Mouse (Mus musculus) MEL (cell line): Measurements from ENCODE around the gene Trmt61a. TPM values are rescaled to one million over a fixed set of nuclear protein-coding genes. Genes with fewer than 3 reads are reported as not detected.
A peak's percentile ranks its signal among the peaks of the same experiment; 100 is the strongest.

ENCODE experiments used
- DNase-seq: peaks from one replicate; pipeline ENCODE4 v3.0.0; 2011; ENCODE audit warnings: low read depth, low spot score
- H3K27ac ChIP-seq: 2 replicates; pipeline ENCODE4 v1.5.1; 2012; ENCODE audit warnings: low read depth, mild to moderate bottlenecking, control low read depth, low read length, moderate library complexity; ENCODE audit not compliant: control insufficient read depth
- H3K27me3 ChIP-seq, 2 experiments: fragments of 150-350 bp in 1 of 2; sonication (generic) in 1 of 2; 2 replicates each; pipeline ENCODE4 v1.6.1; 2012; ENCODE audit warnings: low read length in 2 of 2, mild to moderate bottlenecking in 2 of 2, improper control_type of control experiment in 1 of 2, moderate library complexity in 1 of 2; ENCODE audit not compliant: insufficient read depth in 2 of 2, control insufficient read depth in 1 of 2
- H3K36me3 ChIP-seq, 2 experiments: 2 replicates each; pipeline ENCODE4 v1.6.1; 2012 to 2014; ENCODE audit warnings: low read length in 2 of 2, improper control_type of control experiment in 1 of 2, inconsistent platforms in 1 of 2, mild to moderate bottlenecking in 1 of 2; ENCODE audit not compliant: insufficient read depth in 2 of 2, control insufficient read depth in 1 of 2
- H3K4me1 ChIP-seq, 2 experiments: fragments of 150-350 bp in 1 of 2; sonication (generic) in 1 of 2; 2 replicates each; pipeline ENCODE4 v1.6.1; 2012; ENCODE audit warnings: low read length in 2 of 2, improper control_type of control experiment in 1 of 2, mild to moderate bottlenecking in 1 of 2; ENCODE audit not compliant: insufficient read depth in 2 of 2, control insufficient read depth in 1 of 2
- H3K4me3 ChIP-seq, 2 experiments: fragments of 150-350 bp in 1 of 2; sonication (generic) in 1 of 2; 2 replicates each; pipeline ENCODE4 v1.5.1; 2012; ENCODE audit warnings: low read depth in 2 of 2, low read length in 2 of 2, mild to moderate bottlenecking in 2 of 2, moderate library complexity in 2 of 2, control low read depth in 1 of 2, improper control_type of control experiment in 1 of 2; ENCODE audit not compliant: control insufficient read depth in 1 of 2, insufficient read depth in 1 of 2
- H3K79me2 ChIP-seq: 2 replicates; pipeline ENCODE4 v1.6.1; 2012; ENCODE audit warnings: mild to moderate bottlenecking, low read length, moderate library complexity; ENCODE audit not compliant: control insufficient read depth, poor library complexity, insufficient read depth
- H3K9ac ChIP-seq: 2 replicates; pipeline ENCODE4 v1.6.1; 2012; ENCODE audit warnings: low read depth, mild to moderate bottlenecking, control low read depth, low read length, moderate library complexity; ENCODE audit not compliant: control insufficient read depth, poor library complexity, severe bottlenecking
- H3K9me3 ChIP-seq: fragments of 150-350 bp; sonication (generic); replicated peaks from 2 replicates; pipeline ENCODE4 v1.6.1; 2012; ENCODE audit warnings: mild to moderate bottlenecking, low read length, improper control_type of control experiment, moderate library complexity; ENCODE audit not compliant: insufficient read depth
- ETS1 ChIP-seq: IDR thresholded peaks from 2 replicates; pipeline ENCODE4 v1.6.1; 2012; ENCODE audit warnings: low read depth, mild to moderate bottlenecking, inconsistent platforms, low read length, improper control_type of control experiment, moderate library complexity
- GATA1 ChIP-seq: IDR thresholded peaks from 2 replicates; pipeline ENCODE4 v1.6.1; 2011; ENCODE audit warnings: low read depth, low read length, improper control_type of control experiment
- MEF2A ChIP-seq: IDR thresholded peaks from 2 replicates; pipeline ENCODE4 v1.6.1; 2014; ENCODE audit warnings: low read depth, mild to moderate bottlenecking, inconsistent platforms, low read length, improper control_type of control experiment; ENCODE audit not compliant: poor library complexity, insufficient replicate concordance, severe bottlenecking; ENCODE audit errors: extremely low read depth
- POLR2AphosphoS2 ChIP-seq: IDR thresholded peaks from 2 replicates; pipeline ENCODE4 v1.6.1; 2011; ENCODE audit warnings: low read length, improper control_type of control experiment
- RCOR1 ChIP-seq: IDR thresholded peaks from 2 replicates; pipeline ENCODE4 v1.6.1; 2012; ENCODE audit warnings: low read depth, mild to moderate bottlenecking, inconsistent platforms, low read length, improper control_type of control experiment
- USF1 ChIP-seq: IDR thresholded peaks from 2 replicates; pipeline ENCODE4 v1.6.1; 2014; ENCODE audit warnings: low read depth, mild to moderate bottlenecking, inconsistent platforms, low read length, improper control_type of control experiment, moderate library complexity
- ZC3H11A ChIP-seq: IDR thresholded peaks from 2 replicates; pipeline ENCODE4 v1.6.1; 2012; ENCODE audit warnings: low read depth, mild to moderate bottlenecking, inconsistent platforms, low read length, improper control_type of control experiment
- ZKSCAN1 ChIP-seq: IDR thresholded peaks from 2 replicates; pipeline ENCODE4 v1.6.1; 2012; ENCODE audit warnings: low read depth, mild to moderate bottlenecking, inconsistent platforms, low read length, improper control_type of control experiment, moderate library complexity
- polyA plus RNA-seq, 2 experiments: library from polyadenylated mRNA; stranded (reverse) in 1 of 2; unstranded in 1 of 2; fragments of >175 nt in 1 of 2; fragments of >200 nt in 1 of 2; gene quantifications; 2 replicates each; pipeline versions ENCODE4 v1.2.1 to v1.2.4; 2012; ENCODE audit warnings: low replicate concordance in 2 of 2, low read depth in 1 of 2; ENCODE audit not compliant: insufficient read length in 2 of 2, insufficient read depth in 1 of 2, missing spikeins in 1 of 2
- total RNA-seq: library from RNA; depleted of rRNA; stranded (reverse); fragments of 300-350 nt; gene quantifications from 2 replicates; pipeline ENCODE4 v1.2.3, GENCODE M21; 2012

The Trmt61a gene
- total and polyA plus RNA-seq, 3 experiments, result 41.4 to 77.5 TPM; not detected in 1

DNA sequence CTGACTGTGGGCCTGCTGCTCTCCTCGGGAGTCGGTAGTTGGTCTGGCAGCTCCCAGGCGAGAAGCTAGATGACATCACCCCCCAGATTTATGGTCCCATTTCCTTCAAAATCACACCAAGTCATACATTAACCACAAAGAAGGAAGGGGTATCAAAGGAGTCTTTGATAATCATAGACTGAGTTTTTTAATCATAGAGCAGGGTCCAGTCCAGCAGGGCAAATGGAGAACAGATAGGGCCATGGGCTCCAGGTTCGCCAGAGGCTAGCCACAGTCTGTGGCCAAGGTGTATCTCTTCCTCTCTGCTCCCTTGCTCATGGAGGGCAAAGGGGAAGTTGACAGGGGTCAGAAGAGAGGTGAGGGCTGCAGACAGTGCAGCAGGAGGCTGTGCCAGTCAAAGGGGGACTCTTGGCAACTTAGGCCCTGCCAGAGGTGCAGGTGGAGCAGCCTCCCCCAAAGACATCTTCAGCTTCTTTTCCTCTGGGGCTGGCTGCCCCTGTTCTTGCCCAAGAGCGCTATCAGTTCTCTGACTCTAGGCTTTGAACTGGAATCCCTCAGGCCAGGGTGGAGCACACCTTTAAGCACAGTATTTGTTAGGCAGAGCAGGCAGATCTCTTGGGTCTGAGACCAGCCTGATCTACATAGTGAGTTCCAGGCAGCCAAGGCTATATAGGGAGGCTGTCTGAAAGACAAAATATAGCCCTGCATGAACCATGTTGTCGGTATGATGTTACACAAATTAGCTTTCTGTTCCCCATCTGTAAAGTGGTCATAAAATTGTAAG lies 1.9 kb upstream of the Trmt61a start:
- Histone ChIP-seq H3K4me3 (no peak overlapping the region), H3K27ac (no peak overlapping the region), H3K27me3 (no peaks in the 10 kb centered on the region)

DNA sequence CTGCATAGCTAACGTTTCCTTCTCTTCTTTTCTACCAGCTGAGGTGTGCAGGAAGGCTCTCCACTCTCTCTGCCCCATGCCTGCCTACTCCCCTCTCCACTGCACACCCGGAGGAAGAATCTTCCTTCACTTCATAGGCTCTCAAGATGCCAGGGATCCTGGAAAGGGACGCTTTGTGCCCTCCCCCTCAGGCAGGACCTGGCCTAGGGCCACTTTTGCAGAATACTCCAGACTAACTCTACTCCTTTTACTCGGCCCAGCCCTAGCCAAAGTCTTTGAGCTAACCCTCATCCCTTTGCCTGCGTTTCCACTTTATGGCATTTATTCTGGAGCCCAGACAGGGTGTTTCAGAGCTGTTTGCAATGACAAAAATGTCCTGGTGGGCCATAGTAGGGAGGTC lies 484 bp upstream of the Trmt61a start:
- Histone ChIP-seq H3K9me3 (no peaks in the 10 kb centered on the region), H3K79me2 (peaks cover 25% of the 10 kb centered on the region), H3K4me1 (peaks cover 8 to 17% of the 10 kb centered on the region in 2 experiments), H3K9ac (peak overlapping the region; percentile 89), H3K27me3 (no peaks in the 10 kb centered on the region), H3K27ac (peak overlapping the region; percentile 95), H3K4me3 (peak overlapping the region; percentile 79 to 93), H3K36me3 (peaks cover 0 to 12% of the 10 kb centered on the region in 2 experiments; a peak in 2 of 4 replicates)
- TF ChIP-seq USF1 (no peak), ZKSCAN1 (no peak), MEF2A (no peak), ETS1 (no peak), ZC3H11A (no peak), POLR2AphosphoS2 (no peak), GATA1 (no peak)
- no peak for DNase-seq

More for the DNA sequence above, 1.9 kb upstream of the Trmt61a start:
- Histone ChIP-seq H3K36me3 (peaks cover 0 to 12% of the 10 kb centered on the region in 2 experiments; a peak in 2 of 4 replicates), H3K9ac (no peak overlapping the region), H3K4me1 (peaks cover 8 to 17% of the 10 kb centered on the region in 2 experiments), H3K79me2 (peaks cover 25% of the 10 kb centered on the region), H3K9me3 (no peaks in the 10 kb centered on the region)
- TF ChIP-seq RCOR1 (peak; percentile 28; the same call in 1 of the 2 replicates), MEF2A (no peak)
- no peak for DNase-seq

DNA sequence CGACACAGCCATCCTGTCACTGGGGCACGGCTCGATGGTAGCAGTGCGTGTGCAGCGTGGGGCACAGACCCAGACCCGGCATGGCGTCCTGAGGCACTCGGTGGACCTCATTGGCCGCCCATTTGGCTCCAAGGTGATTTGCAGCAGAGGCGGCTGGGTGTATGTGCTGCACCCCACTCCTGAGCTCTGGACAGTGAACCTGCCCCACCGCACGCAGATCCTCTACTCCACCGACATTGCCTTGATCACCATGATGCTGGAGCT lies 697 bp downstream of the Trmt61a start:
- Histone ChIP-seq H3K27me3 (no peaks in the 10 kb centered on the region), H3K9ac (peak overlapping the region; percentile 91), H3K79me2 (peaks cover 25% of the 10 kb centered on the region), H3K9me3 (no peaks in the 10 kb centered on the region), H3K36me3 (peaks cover 0 to 12% of the 10 kb centered on the region in 2 experiments; a peak in 2 of 4 replicates), H3K27ac (peak overlapping the region; percentile 32), H3K4me3 (peak overlapping the region; percentile 84 to 93), H3K4me1 (peaks cover 8 to 17% of the 10 kb centered on the region in 2 experiments)
- DNase-seq, result no peak
- no peak for TF ChIP-seq USF1
